Mouse (Mus musculus): ENCODE results near the gene Iffo1. TPM values are rescaled to one million over a fixed set of nuclear protein-coding genes. Genes with fewer than 3 reads are reported as not detected.

Iffo1 gene
- polyA plus RNA-seq, 1 experiment from 2014 or later, result 4.8 TPM

DNA sequence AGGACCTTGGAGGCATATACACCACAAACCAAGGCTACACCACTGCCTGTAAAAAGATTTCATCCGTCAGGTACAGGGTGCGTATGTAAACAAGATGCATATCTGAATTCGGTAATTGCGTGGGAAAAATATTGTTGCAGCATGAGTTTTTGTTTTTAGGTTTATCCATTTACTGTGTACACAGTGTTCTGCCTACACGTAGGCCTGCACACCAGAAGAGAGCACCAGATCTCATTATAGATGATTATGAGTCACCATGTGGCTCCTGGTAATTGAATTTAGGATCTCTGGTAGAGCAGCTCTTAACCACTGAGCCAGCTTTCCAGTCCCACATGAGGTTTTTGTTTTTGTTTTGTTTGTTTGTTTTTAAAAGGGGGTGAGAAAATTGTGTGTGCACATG is 52.1 kb downstream of the Iffo1 start:
- no peak overlapping the region for H3K4me2 ChIP-seq (ENCODE audit: low read depth, low read length)
- WGBS (ENCODE audit: insufficient replicate concordance), result 88% methylated on average over 5 of the region's 5 CpGs
- no peaks in the 10 kb centered on the region for H3K27me3 ChIP-seq (ENCODE audit: insufficient read depth, low read length)
- no peak overlapping the region for H3K4me3 ChIP-seq (ENCODE audit: low read depth, low read length)
- H3K4me1 ChIP-seq (ENCODE audit: insufficient read depth), result peaks cover 12% of the 10 kb centered on the region
- ATAC-seq (no peak), DNase-seq (no peak)
- H3K9me3 ChIP-seq (ENCODE audit: low read length), result no peaks in the 10 kb centered on the region
- peaks cover 16% of the 10 kb centered on the region for H3K36me3 ChIP-seq (replicated peaks; ENCODE audit: insufficient read depth, low read length)
- TF ChIP-seq EP300 (IDR thresholded peaks at IDR 0.05; ENCODE audit: low read depth), result no peak
- no peak for TF ChIP-seq CTCF (IDR thresholded peaks at IDR 0.05; ENCODE audit: low read depth)
- H3K27ac ChIP-seq (ENCODE audit: low read depth), result no peak overlapping the region
- no peak overlapping the region for H3K9ac ChIP-seq (replicated peaks)

DNA sequence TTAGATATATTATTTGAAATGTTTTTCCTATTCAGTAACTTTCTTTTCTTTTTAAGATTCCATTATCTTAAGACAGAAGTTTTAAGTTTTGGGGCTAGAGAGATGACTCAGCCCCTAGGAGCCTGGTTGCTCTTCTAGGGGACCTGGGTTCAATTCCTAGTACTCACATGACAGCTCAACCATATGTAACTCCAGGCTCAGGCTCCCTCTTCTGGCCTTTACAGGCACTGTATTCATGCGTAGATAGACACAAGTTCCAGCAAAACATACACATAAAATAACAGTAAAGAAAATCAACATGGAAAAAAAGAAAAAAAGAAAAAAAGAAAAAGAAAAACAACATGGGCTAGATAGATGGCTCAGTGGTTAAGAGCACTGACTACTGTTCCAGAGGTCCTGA is 65.4 kb downstream of the Iffo1 start:
- Histone ChIP-seq H3K27me3 (ENCODE audit: insufficient read depth, low read length) (peaks cover 10% of the 10 kb centered on the region), H3K9ac (replicated peaks) (no peak overlapping the region), H3K36me3 (replicated peaks; ENCODE audit: insufficient read depth, low read length) (no peaks in the 10 kb centered on the region), H3K4me1 (ENCODE audit: insufficient read depth) (no peaks in the 10 kb centered on the region), H3K4me3 (ENCODE audit: low read depth, low read length) (no peak overlapping the region), H3K27ac (ENCODE audit: low read depth) (no peak overlapping the region), H3K9me3 (ENCODE audit: low read length) (no peaks in the 10 kb centered on the region), H3K4me2 (ENCODE audit: low read depth, low read length) (no peak overlapping the region)
- DNase-seq (no peak), ATAC-seq (no peak)
- TF ChIP-seq EP300 (IDR thresholded peaks at IDR 0.05; ENCODE audit: low read depth), result no peak
- peak; percentile 31; the same call in 1 of the 2 replicates for TF ChIP-seq CTCF (IDR thresholded peaks at IDR 0.05; ENCODE audit: low read depth)
- WGBS (ENCODE audit: insufficient replicate concordance), result 77% methylated on average over 1 of the region's 1 CpGs

Small RNA genes lying within 50 kb of the gene (microRNA-seq; reads per million reads assigned to microRNA genes)
- gene Mir3098 (not detected), gene Mir7045 (not detected)

Other genes starting within 250 kb of the Iffo1 start
- 0.33 and 0.40 TPM in 2 replicates for gene Lag3, start 233.5 kb upstream of the Iffo1 start, polyA plus RNA-seq (2015; fragmentation: Nextera tagmentation; extraction: Ambion mirVana)
- gene Ptms, start 225.1 kb upstream of the Iffo1 start, polyA plus RNA-seq (2015; fragmentation: Nextera tagmentation; extraction: Ambion mirVana), result 116 and 145 TPM in 2 replicates
- gene Mlf2, start 213.9 kb upstream of the Iffo1 start, polyA plus RNA-seq (2015; fragmentation: Nextera tagmentation; extraction: Ambion mirVana), result 119 and 136 TPM in 2 replicates
- gene Cops7a, start 179.7 kb upstream of the Iffo1 start, polyA plus RNA-seq (2015; fragmentation: Nextera tagmentation; extraction: Ambion mirVana), result 61.0 TPM in 2 replicates
- gene Pianp, start 148.5 kb upstream of the Iffo1 start, polyA plus RNA-seq (2015; fragmentation: Nextera tagmentation; extraction: Ambion mirVana), result 0.07 and 0.15 TPM in 2 replicates
- gene Zfp384, start 136.1 kb upstream of the Iffo1 start, polyA plus RNA-seq (2015; fragmentation: Nextera tagmentation; extraction: Ambion mirVana), result 3.3 and 3.5 TPM in 2 replicates
- 23.8 and 24.3 TPM in 2 replicates for gene Ing4, start 105.5 kb upstream of the Iffo1 start, polyA plus RNA-seq (2015; fragmentation: Nextera tagmentation; extraction: Ambion mirVana)
- 1.3 and 2.0 TPM in 2 replicates for gene Acrbp, start 95.6 kb upstream of the Iffo1 start, polyA plus RNA-seq (2015; fragmentation: Nextera tagmentation; extraction: Ambion mirVana)
- 0.57 and 0.85 TPM in 2 replicates for gene Lpar5, start 77.3 kb upstream of the Iffo1 start, polyA plus RNA-seq (2015; fragmentation: Nextera tagmentation; extraction: Ambion mirVana)
- 20.0 and 24.5 TPM in 2 replicates for gene Chd4, start 49.3 kb upstream of the Iffo1 start, polyA plus RNA-seq (2015; fragmentation: Nextera tagmentation; extraction: Ambion mirVana)
- gene Nop2, start 13.3 kb upstream of the Iffo1 start, polyA plus RNA-seq (2015; fragmentation: Nextera tagmentation; extraction: Ambion mirVana), result 23.2 and 24.8 TPM in 2 replicates
- 1,355 and 1,565 TPM in 2 replicates for gene Gapdh, start 21.2 kb downstream of the Iffo1 start, polyA plus RNA-seq (2015; fragmentation: Nextera tagmentation; extraction: Ambion mirVana)
- gene Ncapd2, start 46.5 kb downstream of the Iffo1 start, polyA plus RNA-seq (2015; fragmentation: Nextera tagmentation; extraction: Ambion mirVana), result 33.5 and 39.1 TPM in 2 replicates
- 210 and 215 TPM in 2 replicates for gene Mrpl51, start 46.6 kb downstream of the Iffo1 start, polyA plus RNA-seq (2015; fragmentation: Nextera tagmentation; extraction: Ambion mirVana)
- gene Vamp1, start 70.3 kb downstream of the Iffo1 start, polyA plus RNA-seq (2015; fragmentation: Nextera tagmentation; extraction: Ambion mirVana), result 1.4 and 1.7 TPM in 2 replicates
- 14.4 and 14.7 TPM in 2 replicates for gene Tapbpl, start 86.6 kb downstream of the Iffo1 start, polyA plus RNA-seq (2015; fragmentation: Nextera tagmentation; extraction: Ambion mirVana)
- gene Cd27, start 91.8 kb downstream of the Iffo1 start, polyA plus RNA-seq (2015; fragmentation: Nextera tagmentation; extraction: Ambion mirVana), result 1.1 and 2.3 TPM in 2 replicates
- not detected in 2 replicates for gene Tuba3a, start 140.8 kb downstream of the Iffo1 start, polyA plus RNA-seq (2015; fragmentation: Nextera tagmentation; extraction: Ambion mirVana)
- 31.8 TPM in 2 replicates for gene Ltbr, start 168.6 kb downstream of the Iffo1 start, polyA plus RNA-seq (2015; fragmentation: Nextera tagmentation; extraction: Ambion mirVana)
- 0.76 and 1.1 TPM in 2 replicates for gene Scnn1a, start 175.4 kb downstream of the Iffo1 start, polyA plus RNA-seq (2015; fragmentation: Nextera tagmentation; extraction: Ambion mirVana)
- gene Tnfrsf1a, start 204.1 kb downstream of the Iffo1 start, polyA plus RNA-seq (2015; fragmentation: Nextera tagmentation; extraction: Ambion mirVana), result 40.5 and 41.1 TPM in 2 replicates
- gene Plekhg6, start 235.6 kb downstream of the Iffo1 start, polyA plus RNA-seq (2015; fragmentation: Nextera tagmentation; extraction: Ambion mirVana), result 1.1 and 1.2 TPM in 2 replicates